Mouse (Mus musculus): ENCODE measurements around the gene Dpp8. TPM values are rescaled to one million over a fixed set of nuclear protein-coding genes. Genes with fewer than 3 reads are reported as not detected.
A peak's percentile ranks its signal among the peaks of the same experiment; 100 is the strongest.
"Not testable (repeated sequence)": the region's sequence is repeated elsewhere in the genome, so short reads cannot be mapped to it uniquely, and the experiment has no call there.

The Dpp8 gene
- polyA plus RNA-seq, 1 experiment = not detected

DNA sequence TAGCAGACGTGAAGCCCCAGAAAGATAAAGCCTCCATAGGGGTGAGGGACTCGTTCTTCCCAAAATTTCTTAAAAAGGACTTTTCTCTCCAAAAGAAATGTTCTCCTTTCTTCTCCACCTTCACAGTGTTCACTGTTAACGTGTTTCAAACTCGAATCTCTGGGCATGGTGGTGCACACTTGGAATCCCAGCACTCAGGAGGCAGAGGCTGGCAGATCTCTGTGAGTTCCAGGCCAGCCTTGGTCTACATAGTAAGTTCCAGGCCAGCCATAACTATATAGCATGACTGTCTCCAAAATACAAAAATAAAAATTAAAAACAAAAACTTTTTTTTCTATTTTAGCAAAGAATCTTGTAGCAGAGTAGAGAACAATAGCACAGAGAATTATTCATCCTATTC lies 12.1 kb upstream of the Dpp8 start:
- peaks cover 16% of the 10 kb centered on the region for H3K4me1 ChIP-seq (ENCODE audit: control insufficient read depth, insufficient read depth, low read length)
- 31% methylated on average over 4 of the region's 4 CpGs for WGBS
- no peak overlapping the region for H3K27ac ChIP-seq (ENCODE audit: insufficient read depth, low read depth, low read length)
- TF ChIP-seq POLR2A (IDR thresholded peaks at IDR 0.05; ENCODE audit: insufficient read depth, low read depth, low read length) = no peak
- no peak for TF ChIP-seq CTCF (IDR thresholded peaks at IDR 0.05; ENCODE audit: insufficient read depth, low read depth, low read length)
- H3K4me3 ChIP-seq (ENCODE audit: insufficient read depth, low read depth, low read length) = no peak overlapping the region

DNA sequence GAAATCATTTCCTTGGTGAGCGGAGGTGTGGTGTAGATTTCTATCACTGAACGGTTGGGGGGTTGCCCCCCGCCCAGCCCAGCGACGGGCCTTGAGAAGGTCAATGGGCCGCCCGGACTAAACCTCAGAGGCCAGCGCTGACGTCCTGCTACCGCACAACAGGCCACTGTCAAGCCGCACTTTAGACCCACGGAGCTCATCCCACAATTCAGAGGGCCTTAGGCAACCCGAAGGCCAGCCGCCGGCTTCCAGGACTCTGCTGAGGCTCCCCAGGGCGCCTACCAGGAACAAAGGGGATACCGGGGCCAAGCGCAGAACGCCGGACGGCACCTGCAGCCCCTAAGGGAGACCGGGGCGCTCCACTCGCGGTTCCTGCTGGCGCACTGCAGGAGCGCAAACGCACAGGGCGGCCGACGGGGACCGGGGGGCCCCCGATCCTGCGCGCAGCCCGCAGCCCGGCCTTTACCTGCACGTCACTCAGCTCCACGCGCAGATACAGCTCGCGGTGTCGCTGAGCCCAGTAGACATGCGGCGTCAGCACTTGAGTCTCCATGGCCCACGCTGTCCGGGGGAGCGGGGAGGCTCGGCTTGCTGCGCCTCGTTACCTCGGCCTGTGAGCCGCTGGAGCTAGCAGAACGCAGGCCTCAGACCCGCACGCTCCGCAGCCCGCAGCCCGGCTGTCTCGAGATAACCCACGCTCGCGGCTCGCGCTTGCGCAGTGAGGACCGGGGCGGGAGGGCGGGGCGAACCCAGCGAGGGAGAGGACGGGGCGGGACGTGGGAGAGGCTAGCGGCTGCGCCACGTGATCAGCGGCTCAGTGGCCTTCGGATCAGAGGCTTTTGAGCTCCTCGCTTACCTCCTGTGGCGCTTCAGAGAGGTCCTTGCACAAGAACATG lies 11.0 kb upstream of the Dpp8 start, which contains the start of gene Hacd3:
TSS of gene Hacd3 (minus strand) at position 703 of the 896 bp plus-strand sequence.
- peak within 1 kb of the TSS; percentile 67 for H3K4me3 ChIP-seq (ENCODE audit: insufficient read depth, low read depth, low read length)
- under 1% methylated on average over 79 of the region's 81 CpGs for WGBS
- H3K4me1 ChIP-seq (ENCODE audit: control insufficient read depth, insufficient read depth, low read length) = peaks cover 11% of the 10 kb centered on the region
- H3K27ac ChIP-seq (ENCODE audit: insufficient read depth, low read depth, low read length) = peak within 1 kb of the TSS; percentile 65
- TF ChIP-seq CTCF (IDR thresholded peaks at IDR 0.05; ENCODE audit: insufficient read depth, low read depth, low read length) (no peak), POLR2A (IDR thresholded peaks at IDR 0.05; ENCODE audit: insufficient read depth, low read depth, low read length) (peak; percentile 97)

DNA sequence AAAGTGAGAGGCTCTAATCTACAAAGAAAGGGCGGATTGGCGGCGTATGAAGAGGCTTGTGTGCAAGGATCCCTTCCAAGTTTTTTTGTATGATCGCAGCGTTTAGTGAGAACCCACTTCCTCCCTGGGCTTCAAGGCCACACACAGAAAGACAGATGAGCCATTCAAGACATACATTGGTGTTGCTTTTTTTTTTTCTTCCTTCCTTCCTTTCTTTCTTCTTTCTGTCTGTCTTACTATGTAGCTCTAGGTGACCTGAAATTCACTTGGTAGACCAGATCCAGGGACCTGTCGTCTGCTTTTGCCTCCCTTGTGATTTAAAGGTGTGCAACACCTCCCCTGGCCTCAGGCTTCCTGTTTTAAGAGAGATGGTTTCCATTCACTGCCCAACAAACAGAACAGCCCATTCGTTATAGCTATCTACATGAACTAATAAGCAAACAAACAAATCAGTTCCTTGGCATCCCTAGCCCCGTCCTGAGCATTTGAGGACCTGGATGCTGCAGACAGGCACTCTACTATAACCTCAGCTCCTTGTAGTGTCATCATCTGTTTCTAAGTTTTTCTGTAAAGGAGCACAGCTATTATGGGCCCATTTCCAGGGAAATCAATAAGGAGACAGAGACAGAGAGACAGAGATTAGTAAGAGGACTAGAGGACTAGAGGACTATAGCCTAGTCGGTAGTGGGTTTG lies 10.2 kb upstream of the Dpp8 start:
- Histone ChIP-seq H3K4me3 (ENCODE audit: insufficient read depth, low read depth, low read length) (peak overlapping the region; percentile 41), H3K27ac (ENCODE audit: insufficient read depth, low read depth, low read length) (peak overlapping the region; percentile 65), H3K4me1 (ENCODE audit: control insufficient read depth, insufficient read depth, low read length) (peaks cover 5% of the 10 kb centered on the region)
- TF ChIP-seq POLR2A (IDR thresholded peaks at IDR 0.05; ENCODE audit: insufficient read depth, low read depth, low read length) (no peak), CTCF (IDR thresholded peaks at IDR 0.05; ENCODE audit: insufficient read depth, low read depth, low read length) (no peak)
- WGBS = 20% methylated on average over 9 of the region's 9 CpGs

GRCm38 (mm10) chr9:65022580-65023135 lies 9.6 kb upstream of the Dpp8 start:
- peaks cover 3% of the 10 kb centered on the region for H3K4me1 ChIP-seq (ENCODE audit: control insufficient read depth, insufficient read depth, low read length)
- TF ChIP-seq POLR2A (IDR thresholded peaks at IDR 0.05; ENCODE audit: insufficient read depth, low read depth, low read length) = no peak
- no peak for TF ChIP-seq CTCF (IDR thresholded peaks at IDR 0.05; ENCODE audit: insufficient read depth, low read depth, low read length)
- no peak overlapping the region for H3K27ac ChIP-seq (ENCODE audit: insufficient read depth, low read depth, low read length)
- no peak overlapping the region for H3K4me3 ChIP-seq (ENCODE audit: insufficient read depth, low read depth, low read length)
- WGBS = 68% methylated on average over 4 of the region's 4 CpGs

DNA sequence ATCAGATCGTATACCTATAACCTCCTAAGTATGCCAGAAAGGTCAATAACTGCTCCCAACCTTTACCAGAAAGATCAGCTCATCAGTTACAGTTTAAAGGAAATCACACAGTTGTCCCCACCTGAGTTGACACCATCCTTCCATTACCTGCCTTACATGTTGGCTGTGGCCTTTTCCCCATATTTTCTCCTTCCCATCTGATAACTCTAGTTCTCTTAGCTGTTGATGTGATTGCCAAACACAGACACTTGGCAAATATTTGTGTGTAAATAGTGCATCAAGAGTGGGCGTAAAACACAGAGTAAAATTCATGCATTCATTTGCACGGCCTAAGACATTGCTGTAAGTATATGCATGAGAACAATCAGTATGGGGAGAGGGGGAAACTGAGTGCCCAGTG lies 8.8 kb upstream of the Dpp8 start:
- 95% methylated on average over 3 of the region's 3 CpGs for whole genome bisulfite sequencing
- no peak overlapping the region for H3K27ac ChIP-seq (ENCODE audit: insufficient read depth, low read depth, low read length)
- H3K4me3 ChIP-seq (ENCODE audit: insufficient read depth, low read depth, low read length) = no peak overlapping the region
- TF ChIP-seq CTCF (IDR thresholded peaks at IDR 0.05; ENCODE audit: insufficient read depth, low read depth, low read length) (no peak), POLR2A (IDR thresholded peaks at IDR 0.05; ENCODE audit: insufficient read depth, low read depth, low read length) (no peak)
- H3K4me1 ChIP-seq (ENCODE audit: control insufficient read depth, insufficient read depth, low read length) = peaks cover 2% of the 10 kb centered on the region; the same call in 1 of the 2 replicates

DNA sequence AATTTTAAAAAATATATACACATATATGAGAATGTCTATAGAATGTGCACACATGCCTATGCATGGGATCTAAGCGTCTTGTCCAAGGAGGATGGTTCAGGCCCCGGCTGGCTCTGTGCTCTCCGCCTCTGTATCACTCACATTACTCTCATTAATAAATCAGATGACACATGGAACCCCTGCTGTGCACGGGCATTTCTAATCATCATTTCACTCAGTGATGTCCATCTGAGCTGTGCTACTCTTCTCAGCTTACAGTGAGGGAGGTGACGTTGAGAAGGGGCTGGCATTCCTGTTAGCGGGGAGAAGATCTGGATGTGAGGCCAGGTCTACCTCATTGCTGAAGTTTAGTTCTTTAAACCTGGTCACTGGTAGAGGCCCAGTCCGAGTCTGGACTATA lies 5.0 kb upstream of the Dpp8 start:
- Histone ChIP-seq H3K4me1 (ENCODE audit: control insufficient read depth, insufficient read depth, low read length) (no peaks in the 10 kb centered on the region), H3K4me3 (ENCODE audit: insufficient read depth, low read depth, low read length) (no peak overlapping the region), H3K27ac (ENCODE audit: insufficient read depth, low read depth, low read length) (no peak overlapping the region)
- TF ChIP-seq POLR2A (IDR thresholded peaks at IDR 0.05; ENCODE audit: insufficient read depth, low read depth, low read length) (no peak), CTCF (IDR thresholded peaks at IDR 0.05; ENCODE audit: insufficient read depth, low read depth, low read length) (no peak)
- 86% methylated on average over 7 of the region's 7 CpGs for WGBS

- no peak overlapping the region for H3K4me3 ChIP-seq (ENCODE audit: insufficient read depth, low read depth, low read length)
- WGBS = 93% methylated on average over 5 of the region's 5 CpGs
- H3K4me1 ChIP-seq (ENCODE audit: control insufficient read depth, insufficient read depth, low read length) = no peaks in the 10 kb centered on the region
- no peak overlapping the region for H3K27ac ChIP-seq (ENCODE audit: insufficient read depth, low read depth, low read length)
- TF ChIP-seq CTCF (IDR thresholded peaks at IDR 0.05; ENCODE audit: insufficient read depth, low read depth, low read length) = no peak
- no peak for TF ChIP-seq POLR2A (IDR thresholded peaks at IDR 0.05; ENCODE audit: insufficient read depth, low read depth, low read length)
These were observed 3.9 kb upstream of the Dpp8 start for GRCm38 (mm10) chr9:65028313-65028712.

GRCm38 (mm10) chr9:65031355-65031754 lies 859 bp upstream of the Dpp8 start:
- H3K27ac ChIP-seq (ENCODE audit: insufficient read depth, low read depth, low read length) = not testable (repeated sequence)
- WGBS = 73% methylated on average over 5 of the region's 5 CpGs

DNA sequence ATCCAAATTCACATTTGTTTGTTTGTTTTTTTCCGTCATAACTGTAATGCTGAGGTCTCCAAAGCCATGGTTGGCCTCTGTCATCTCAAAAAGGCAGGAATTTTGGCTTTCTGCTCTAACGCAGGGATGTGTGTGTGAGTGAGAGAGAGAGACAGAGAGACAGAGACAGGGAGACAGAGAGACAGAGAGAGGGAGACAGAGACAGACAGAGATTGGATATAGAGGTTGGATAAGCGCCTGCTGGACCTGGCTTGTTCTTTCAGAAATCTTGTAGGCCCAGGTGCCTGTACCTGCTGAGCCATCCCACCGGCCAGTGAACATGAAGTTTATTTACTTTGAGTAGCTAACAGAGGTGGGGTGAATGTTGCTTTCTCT lies 333 bp upstream of the Dpp8 start:
- peaks cover 3% of the 10 kb centered on the region for H3K4me1 ChIP-seq (ENCODE audit: control insufficient read depth, insufficient read depth, low read length)
- 37% methylated on average over 4 of the region's 4 CpGs for WGBS
- no peak overlapping the region for H3K27ac ChIP-seq (ENCODE audit: insufficient read depth, low read depth, low read length)
- TF ChIP-seq CTCF (IDR thresholded peaks at IDR 0.05; ENCODE audit: insufficient read depth, low read depth, low read length) = no peak
- no peak overlapping the region; the same call in 1 of the 2 replicates for H3K4me3 ChIP-seq (ENCODE audit: insufficient read depth, low read depth, low read length)

More at GRCm38 (mm10) chr9:65031355-65031754, 859 bp upstream of the Dpp8 start:
- H3K4me1 ChIP-seq (ENCODE audit: control insufficient read depth, insufficient read depth, low read length); H3K4me3 ChIP-seq (ENCODE audit: insufficient read depth, low read depth, low read length): not testable (repeated sequence)

Measured in olfactory bulb, adult 2 months (tissue).